Mouse (Mus musculus) heart, adult 9 months (tissue): Measurements from ENCODE around the gene Myo3b.

Experiments used
- DNase-seq, 2 experiments: peaks; one replicate each; pipeline ENCODE4 v3.0.0; 2022; ENCODE audit warnings: low spot score in 2 of 2

The Myo3b gene

GRCm38 (mm10) chr2:70444141-70444540 lies 405.2 kb downstream of the Myo3b start:
- DNase-seq, result no peak

DNA sequence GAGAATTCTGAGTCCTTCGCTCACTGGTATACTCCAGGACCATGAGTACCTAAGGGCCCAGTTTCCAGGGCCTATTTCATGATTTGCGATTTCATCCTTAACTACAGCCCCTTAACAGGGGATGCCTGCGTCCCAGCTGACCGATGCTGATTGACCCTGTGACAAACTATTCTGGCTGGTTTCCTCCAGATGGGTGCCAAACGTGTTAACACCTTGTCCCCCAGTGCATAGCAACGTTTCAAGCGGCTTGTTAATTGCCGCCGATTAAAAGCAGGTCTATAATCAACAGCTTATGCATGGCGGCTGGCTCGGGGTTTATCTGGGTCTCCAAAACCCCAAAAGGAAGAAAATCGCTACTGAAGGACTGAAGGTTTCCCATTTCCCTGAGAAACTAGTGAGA lies 417.3 kb downstream of the Myo3b start:
- no peak for DNase-seq

GRCm38 (mm10) chr2:70463606-70464005 lies 424.7 kb downstream of the Myo3b start:
- no peak for DNase-seq

DNA sequence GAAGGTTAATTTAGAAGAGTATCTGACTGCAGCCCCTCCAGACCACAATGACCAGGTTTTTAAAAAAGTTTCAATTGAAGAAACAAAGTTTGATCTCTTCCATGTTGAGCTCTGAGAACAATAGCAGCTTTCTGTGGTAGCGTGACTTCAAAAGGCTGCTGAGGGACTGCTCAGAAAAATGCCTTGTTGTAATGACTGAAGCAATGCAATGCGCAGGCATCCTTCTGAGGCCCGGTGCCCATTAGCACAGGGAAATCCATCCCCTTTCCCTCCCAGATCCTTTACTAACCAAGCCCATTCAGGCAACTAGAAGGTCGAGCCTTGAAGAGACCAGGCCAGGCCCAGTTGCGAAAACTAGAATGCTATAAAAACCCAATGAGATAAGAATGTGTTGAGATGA lies 432.2 kb downstream of the Myo3b start:
- no peak for DNase-seq

DNA sequence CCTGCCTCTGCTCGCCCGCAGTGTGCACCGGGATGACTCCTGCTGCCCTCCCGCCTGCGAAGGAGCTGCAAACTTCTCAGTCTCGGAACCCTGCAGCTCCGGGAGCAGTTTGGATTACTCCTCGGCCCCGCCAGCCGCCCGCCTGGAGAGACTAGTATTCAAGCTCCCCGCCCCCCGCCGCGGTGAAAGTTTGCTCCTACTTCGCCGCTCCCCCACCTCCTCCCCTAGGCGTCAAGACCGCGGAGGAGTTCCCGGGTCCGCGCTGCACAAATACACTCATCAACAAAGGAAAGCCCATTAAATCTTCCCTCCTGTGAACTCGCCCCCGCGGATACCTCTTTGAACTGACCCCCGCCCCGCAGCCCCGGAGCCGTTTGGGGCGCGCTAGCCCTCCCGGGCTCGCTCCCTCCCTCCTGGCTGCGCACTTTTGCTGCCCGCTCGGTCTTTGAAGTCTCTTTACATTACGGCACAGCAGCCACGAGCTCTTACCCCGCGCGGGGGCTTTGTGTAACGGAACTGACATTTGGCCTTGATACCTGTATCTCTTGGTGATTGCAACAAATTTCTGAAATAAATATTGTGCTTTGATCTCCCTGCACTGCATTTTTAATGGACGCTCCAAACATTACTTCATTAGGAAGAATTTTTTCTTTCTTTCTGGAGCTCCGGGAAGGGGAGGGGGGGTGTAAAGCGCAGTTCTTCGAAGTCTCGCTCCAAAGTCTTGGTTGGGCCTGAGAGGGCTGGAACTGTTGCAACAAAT lies 433.1 kb downstream of the Myo3b start:
- DNase-seq, result no peak
